Mouse (Mus musculus) spleen, embryonic (tissue): ENCODE data around the gene Mrgpra9.
"Not testable (repeated sequence)": the region's sequence is repeated elsewhere in the genome, so short reads cannot be mapped to it uniquely, and the experiment has no call there.

Experiments
- CTCF ChIA-PET: fragments of 350-600 bp; sonication (Branson Sonifier 250); formaldehyde crosslinking; loops from one replicate; lab custom pipeline; 2022; lab: Charles Lee

Mrgpra9 gene

DNA sequence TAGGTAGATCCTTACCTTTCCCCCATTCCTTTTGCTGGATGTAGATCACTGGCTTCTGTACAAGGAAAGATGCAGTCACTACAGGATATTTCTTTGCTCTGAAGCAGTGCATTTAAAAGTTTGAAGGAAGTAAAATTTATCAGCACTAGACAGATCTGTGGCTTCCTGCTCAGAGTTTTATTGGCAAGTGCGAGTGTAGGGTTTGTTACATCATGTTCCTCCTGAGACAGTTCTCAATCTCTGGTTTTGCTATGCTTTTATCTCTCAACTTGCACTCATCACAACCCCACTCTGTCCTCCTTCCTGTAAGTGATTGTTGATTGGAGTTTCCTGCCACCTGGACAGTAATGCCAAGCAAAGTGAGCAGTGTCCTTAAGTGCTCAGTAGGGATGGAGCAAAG is at the start of gene Mrgpra9:
Gene Mrgpra9, minus strand, starts transcription at position 79 of the 400 bp plus-strand sequence.
- CTCF ChIA-PET = no interaction called here

DNA sequence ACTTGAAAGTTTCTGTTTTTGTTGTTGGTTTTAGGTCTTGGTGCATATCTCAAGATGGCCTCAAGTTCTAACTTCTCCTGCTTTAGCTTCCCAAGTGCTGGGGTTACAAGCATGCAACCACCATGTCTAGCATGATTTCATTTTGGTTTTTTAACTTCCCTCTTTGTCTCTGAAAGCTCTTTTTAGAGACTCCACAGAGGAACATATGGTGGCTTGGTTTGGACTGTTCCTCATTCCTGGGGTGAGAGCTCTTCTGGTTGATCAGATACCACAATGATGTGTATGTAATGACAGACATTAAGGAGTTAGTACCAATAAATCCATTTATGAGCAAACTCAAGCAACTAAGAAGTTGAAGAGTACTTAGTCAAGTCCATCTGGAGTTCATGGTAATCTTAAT is 47.0 kb upstream of the Mrgpra9 start:
- CTCF ChIA-PET = not testable (repeated sequence)

DNA sequence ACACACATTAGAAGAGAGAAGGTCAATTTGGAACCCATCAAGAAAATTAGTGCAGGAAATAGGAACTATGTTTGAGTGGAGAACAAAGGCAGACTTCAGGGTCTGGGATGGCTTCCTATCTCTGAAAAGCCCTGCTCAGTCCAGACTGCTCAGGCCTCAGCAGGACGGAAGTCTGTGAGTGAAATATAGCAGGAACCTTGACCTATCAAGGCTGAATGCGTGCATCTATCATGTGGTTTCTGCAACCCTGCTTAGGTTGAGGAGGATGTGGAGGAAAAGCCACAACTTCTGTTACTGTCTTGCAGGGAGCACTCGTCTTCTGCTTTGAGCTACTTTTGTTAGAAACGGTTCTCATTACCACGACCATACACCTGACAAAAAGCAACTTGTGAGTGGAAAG is 18.9 kb upstream of the Mrgpra9 start:
- CTCF ChIA-PET = not testable (repeated sequence)

GRCm38 (mm10) chr7:47244658-47245057 is 8.0 kb downstream of the Mrgpra9 start:
- CTCF ChIA-PET = interaction anchor here (0.8 kb wide), 1 partner anchor 28 kb away, joined by 5 read pairs; no protein-coding TSS in a partner anchor

- CTCF ChIA-PET = no interaction called here
Measured at GRCm38 (mm10) chr7:47204830-47205229, 47.8 kb downstream of the Mrgpra9 start, which contains the start of gene Mrgpra6. TSS of gene Mrgpra6 (minus strand) at chr7:47204920.

DNA sequence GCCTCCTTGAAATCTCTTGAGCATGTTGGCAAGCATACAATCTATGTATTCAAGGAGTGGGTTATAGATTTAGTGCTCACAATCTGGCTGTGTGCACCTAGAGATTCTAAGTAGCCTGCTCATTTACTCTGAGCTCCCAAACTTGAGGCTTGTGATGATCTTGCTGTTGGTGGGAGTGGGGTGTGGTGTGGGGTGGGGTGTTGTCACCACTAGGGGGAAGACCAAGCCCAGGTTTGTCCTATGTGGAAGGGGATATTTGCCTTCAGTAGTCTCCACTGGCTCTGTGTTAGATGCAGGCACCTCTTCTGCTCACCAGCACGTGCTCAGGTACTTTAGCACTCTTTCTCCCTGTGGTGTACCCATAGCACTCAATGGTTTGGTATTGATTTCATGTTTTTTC is 57.4 kb downstream of the Mrgpra9 start:
- CTCF ChIA-PET = no interaction called here
